Mouse (Mus musculus) limb, embryonic 14.5 days (tissue): ENCODE measurements at regions not wholly inside any gene's neighbourhood (a gene's known extent, or its start where the extent isn't known, plus 50 kb on each side); places are given as distances from the start of the nearest gene placed in this dataset.

ENCODE experiments used
- ATAC-seq: fragments of 200-750 bp; cut with Nextera tagmentation; 2 replicates; pipeline ENCODE4 v1.8.0; 2017; ENCODE audit warnings: low read depth, moderate number of reproducible peaks, moderate TSS enrichment; ENCODE audit not compliant: low FRiP score
- DNase-seq: peaks from one replicate; pipeline ENCODE4 v3.0.0-alpha.2; 2015; ENCODE audit warnings: low spot score
- H3K27ac ChIP-seq: fragments of 300-500 bp; sonication (generic); replicated peaks from 2 replicates; pipeline ENCODE4 v1.5.1; 2014; ENCODE audit warnings: low read depth, mild to moderate bottlenecking, low read length, moderate library complexity, mixed read lengths
- H3K27me3 ChIP-seq: fragments of 300-500 bp; sonication (generic); 2 replicates; pipeline ENCODE4 v1.6.1; 2014; ENCODE audit warnings: low read length, mixed read lengths; ENCODE audit not compliant: control insufficient read depth, insufficient read depth
- H3K36me3 ChIP-seq: fragments of 300-500 bp; sonication (generic); 2 replicates; pipeline ENCODE4 v1.6.1; 2014; ENCODE audit warnings: mild to moderate bottlenecking, low read length, moderate library complexity, mixed read lengths; ENCODE audit not compliant: control insufficient read depth, insufficient read depth
- H3K4me1 ChIP-seq: fragments of 300-500 bp; sonication (generic); 2 replicates; pipeline ENCODE4 v1.6.1; 2014; ENCODE audit warnings: antibody characterized with exemption, low read length, mixed read lengths; ENCODE audit not compliant: control insufficient read depth, insufficient read depth
- H3K4me2 ChIP-seq: fragments of 300-500 bp; sonication (generic); replicated peaks from 2 replicates; pipeline ENCODE4 v1.6.1; 2014; ENCODE audit warnings: low read depth, mild to moderate bottlenecking, low read length, moderate library complexity; ENCODE audit not compliant: severe bottlenecking
- H3K4me3 ChIP-seq: fragments of 300-500 bp; sonication (generic); replicated peaks from 2 replicates; pipeline ENCODE4 v1.5.1; 2014; ENCODE audit warnings: low read length
- H3K9ac ChIP-seq: fragments of 300-500 bp; sonication (generic); 2 replicates; pipeline ENCODE4 v1.6.1; 2014; ENCODE audit warnings: mild to moderate bottlenecking, low read depth, low read length, moderate library complexity; ENCODE audit not compliant: severe bottlenecking
- H3K9me3 ChIP-seq: fragments of 300-500 bp; sonication (generic); 2 replicates; pipeline ENCODE4 v1.6.1; 2016; ENCODE audit warnings: low read length; ENCODE audit not compliant: control insufficient read depth
- POLR2A ChIP-seq: fragments of 200-500 bp; IDR thresholded peaks from 2 replicates; pipeline ENCODE4 v1.8.0; 2012; ENCODE audit warnings: inconsistent platforms, mild to moderate bottlenecking, moderate library complexity, borderline replicate concordance; ENCODE audit not compliant: insufficient read depth, insufficient read length; ENCODE audit errors: extremely low read depth
- WGBS: fragments of 180-500 bp; shearing (Covaris S2); extraction: QIAGEN DNeasy Blood & Tissue Kit; methylation state at CpG from one replicate; pipeline ENCODE4 v1.1.7; 2014; 5-methylcytosine and 5-hydroxymethylcytosine counted together

- Histone ChIP-seq H3K36me3 (no peaks in the 10 kb centered on the region), H3K27me3 (no peaks in the 10 kb centered on the region), H3K4me3 (no peak overlapping the region), H3K9ac (no peak overlapping the region), H3K9me3 (no peaks in the 10 kb centered on the region), H3K27ac (no peak overlapping the region), H3K4me2 (no peak overlapping the region), H3K4me1 (no peaks in the 10 kb centered on the region)
- TF ChIP-seq POLR2A = no peak
- DNase-seq = no peak
- no peak for ATAC-seq
- WGBS = 80% methylated on average over 2 of the region's 2 CpGs
Measured at GRCm38 (mm10) chr12:21481644-21482043, 64.2 kb upstream of the Ywhaq start.

- 87% methylated on average over 2 of the region's 2 CpGs for WGBS
- H3K4me1 ChIP-seq = no peaks in the 10 kb centered on the region
- no peak overlapping the region for H3K4me2 ChIP-seq
- DNase-seq (no peak), ATAC-seq (no peak)
- TF ChIP-seq POLR2A = no peak
- H3K27ac ChIP-seq = no peak overlapping the region
- H3K27me3 ChIP-seq = no peaks in the 10 kb centered on the region
- no peak overlapping the region for H3K9ac ChIP-seq
- H3K9me3 ChIP-seq = no peaks in the 10 kb centered on the region
- H3K36me3 ChIP-seq = no peaks in the 10 kb centered on the region
- no peak overlapping the region for H3K4me3 ChIP-seq
Measured at GRCm38 (mm10) chr12:21480226-21480625, 62.8 kb upstream of the Ywhaq start.

- no peak for DNase-seq
- Histone ChIP-seq H3K9me3 (no peaks in the 10 kb centered on the region), H3K4me3 (no peak overlapping the region), H3K4me2 (no peak overlapping the region), H3K9ac (no peak overlapping the region), H3K4me1 (no peaks in the 10 kb centered on the region), H3K27ac (no peak overlapping the region), H3K27me3 (no peaks in the 10 kb centered on the region), H3K36me3 (no peaks in the 10 kb centered on the region)
- TF ChIP-seq POLR2A = no peak
- no peak for ATAC-seq
- 89% methylated on average over 1 of the region's 1 CpGs for WGBS
Measured at GRCm38 (mm10) chr12:21479251-21479650, 61.8 kb upstream of the Ywhaq start.

GRCm38 (mm10) chr12:21476516-21476915 is 59.1 kb upstream of the Ywhaq start:
- no peak overlapping the region for H3K9ac ChIP-seq
- WGBS = 81% methylated on average over 2 of the region's 2 CpGs
- ATAC-seq = no peak
- H3K4me1 ChIP-seq = no peaks in the 10 kb centered on the region
- H3K4me2 ChIP-seq = no peak overlapping the region
- H3K27ac ChIP-seq = no peak overlapping the region
- no peak for DNase-seq
- no peaks in the 10 kb centered on the region for H3K36me3 ChIP-seq
- no peaks in the 10 kb centered on the region for H3K9me3 ChIP-seq
- no peak overlapping the region for H3K4me3 ChIP-seq
- TF ChIP-seq POLR2A = no peak
- H3K27me3 ChIP-seq = no peaks in the 10 kb centered on the region

GRCm38 (mm10) chr12:21472951-21473710 is 55.7 kb upstream of the Ywhaq start:
- ATAC-seq (no peak), DNase-seq (no peak)
- WGBS = 78% methylated on average over 6 of the region's 6 CpGs
- TF ChIP-seq POLR2A = no peak
- no peak overlapping the region for H3K27ac ChIP-seq
- no peaks in the 10 kb centered on the region for H3K36me3 ChIP-seq
- no peak overlapping the region for H3K4me2 ChIP-seq
- H3K4me3 ChIP-seq = no peak overlapping the region
- H3K4me1 ChIP-seq = no peaks in the 10 kb centered on the region
- no peaks in the 10 kb centered on the region for H3K9me3 ChIP-seq
- no peak overlapping the region for H3K9ac ChIP-seq
- H3K27me3 ChIP-seq = no peaks in the 10 kb centered on the region
